Mouse (Mus musculus) intestine, postnatal 0 days (tissue): ENCODE results near the gene Zfp217. TPM values are rescaled to one million over a fixed set of nuclear protein-coding genes. Genes with fewer than 3 reads are reported as not detected.
A peak's percentile ranks its signal among the peaks of the same experiment; 100 is the strongest.

Source experiments
- ATAC-seq: fragments of 200-750 bp; cut with Nextera tagmentation; 2 replicates; pipeline ENCODE4 v1.8.0; 2017; ENCODE audit warnings: mild to moderate bottlenecking, moderate TSS enrichment, moderate library complexity
- H3K27ac ChIP-seq: fragments of 300-500 bp; sonication (generic); 2 replicates; pipeline ENCODE4 v1.5.1; 2014; ENCODE audit warnings: mild to moderate bottlenecking, low read depth, low read length, moderate library complexity
- H3K27me3 ChIP-seq: fragments of 300-500 bp; sonication (generic); replicated peaks from 2 replicates; pipeline ENCODE4 v1.6.1; 2014; ENCODE audit warnings: low read length, mixed read lengths; ENCODE audit not compliant: control insufficient read depth, insufficient read depth
- H3K36me3 ChIP-seq: fragments of 300-500 bp; sonication (generic); 2 replicates; pipeline ENCODE4 v1.6.1; 2014; ENCODE audit warnings: mild to moderate bottlenecking, moderate library complexity; ENCODE audit not compliant: control insufficient read depth, insufficient read depth
- H3K4me1 ChIP-seq: fragments of 300-500 bp; sonication (generic); replicated peaks from 2 replicates; pipeline ENCODE4 v1.6.1; 2014; ENCODE audit warnings: antibody characterized with exemption, low read length, mixed read lengths; ENCODE audit not compliant: control insufficient read depth, insufficient read depth
- H3K4me2 ChIP-seq: fragments of 300-500 bp; sonication (generic); replicated peaks from 2 replicates; pipeline ENCODE4 v1.6.1; 2014; ENCODE audit warnings: low read depth, mild to moderate bottlenecking, moderate library complexity
- H3K4me3 ChIP-seq: fragments of 300-500 bp; sonication (generic); 2 replicates; pipeline ENCODE4 v1.5.1; 2014; ENCODE audit warnings: low read depth, low read length
- H3K9ac ChIP-seq: fragments of 300-500 bp; sonication (generic); 2 replicates; pipeline ENCODE4 v1.6.1; 2014; ENCODE audit warnings: mild to moderate bottlenecking, low read depth, low read length
- H3K9me3 ChIP-seq: fragments of 300-500 bp; sonication (generic); 2 replicates; pipeline ENCODE4 v1.6.1; 2016; ENCODE audit warnings: mixed run types; ENCODE audit not compliant: control insufficient read depth
- CTCF ChIP-seq: sonication (generic); IDR thresholded peaks from 2 replicates; pipeline ENCODE4 v1.5.1; 2016; ENCODE audit warnings: low read depth, mild to moderate bottlenecking, control low read depth, antibody characterized with exemption, moderate library complexity
- WGBS: fragments of 180-500 bp; shearing (Covaris S2); extraction: QIAGEN DNeasy Blood & Tissue Kit; methylation state at CpG from one replicate; pipeline ENCODE4 v1.1.7; 2014; 5-methylcytosine and 5-hydroxymethylcytosine counted together
- polyA plus RNA-seq: library from polyadenylated mRNA; unstranded; fragments of >200 nt; fragmentation: Nextera tagmentation; extraction: Ambion mirVana; gene quantifications from 2 replicates; pipeline ENCODE4 v1.2.1, GENCODE M21; 2015

The Zfp217 gene
- 2.2 TPM in 2 replicates for polyA plus RNA-seq

DNA sequence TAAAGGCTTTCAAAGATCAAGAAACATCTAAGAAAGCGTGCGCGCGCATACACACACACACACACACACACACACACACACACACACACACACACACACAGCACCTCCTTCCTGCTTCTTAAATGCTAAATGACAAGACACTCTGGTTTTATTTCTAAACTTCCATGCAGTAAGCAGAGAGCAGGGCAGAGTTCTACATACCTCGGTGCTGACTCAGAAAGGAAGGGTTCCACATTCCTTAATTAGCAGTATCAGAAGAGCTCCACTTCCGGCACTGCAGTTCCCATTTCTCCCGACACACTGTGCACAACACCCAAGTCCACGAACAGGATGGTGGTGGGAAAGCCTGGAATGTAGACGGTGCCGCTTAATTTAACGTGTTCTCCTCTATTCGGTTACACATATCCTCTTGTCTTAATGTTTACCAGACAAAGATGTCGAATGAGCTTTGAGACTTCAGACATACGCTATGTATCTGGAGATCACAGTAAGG is at the start of gene Zfp217:
Zfp217 (minus strand) TSS at position 443 of the 493 bp plus-strand sequence.
- peak; percentile 55 for TF ChIP-seq CTCF
- 27% methylated on average over 14 of the region's 14 CpGs for WGBS
- peak within 1 kb of the TSS; percentile 39 for H3K4me2 ChIP-seq
- no peaks in the 10 kb centered on the region for H3K4me1 ChIP-seq
- peak within 1 kb of the TSS; percentile 24; the same call in 1 of the 2 replicates for H3K27ac ChIP-seq
- no peaks in the 10 kb centered on the region for H3K36me3 ChIP-seq
- peak; percentile 64 for ATAC-seq
- no peak within 1 kb of the TSS for H3K4me3 ChIP-seq
- no peaks in the 10 kb centered on the region for H3K27me3 ChIP-seq
- no peaks in the 10 kb centered on the region for H3K9me3 ChIP-seq
- no peak within 1 kb of the TSS for H3K9ac ChIP-seq

DNA sequence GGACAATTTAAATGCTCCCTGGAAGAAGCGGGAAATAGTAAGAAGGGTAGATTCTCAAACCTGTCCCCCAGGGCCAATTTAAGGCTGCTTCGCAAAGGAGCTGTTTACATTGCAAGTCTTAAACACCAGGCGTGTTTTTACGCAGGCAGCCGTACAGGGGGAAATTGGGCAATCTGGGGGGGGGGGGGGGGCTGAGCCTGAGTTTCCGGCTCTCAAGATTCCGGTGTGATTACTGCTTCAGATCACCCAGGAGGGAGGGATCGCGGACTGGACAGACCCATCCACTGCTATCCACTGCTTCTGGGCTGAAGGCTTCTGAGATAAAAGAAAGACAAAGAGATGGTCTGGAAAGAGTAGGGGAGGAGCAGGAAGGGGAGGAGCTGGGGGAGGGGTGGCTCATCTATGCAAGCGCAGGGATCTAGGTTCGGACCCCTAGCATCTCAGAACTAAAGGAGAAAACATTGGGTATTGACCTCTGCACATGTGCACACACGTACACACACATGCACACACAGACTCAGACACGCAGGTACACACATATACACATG is 47.7 kb upstream of the Zfp217 start:
- H3K9ac ChIP-seq = no peak overlapping the region
- H3K4me1 ChIP-seq = no peaks in the 10 kb centered on the region
- ATAC-seq = no peak
- no peaks in the 10 kb centered on the region for H3K9me3 ChIP-seq
- H3K4me3 ChIP-seq = no peak overlapping the region
- H3K36me3 ChIP-seq = no peaks in the 10 kb centered on the region
- TF ChIP-seq CTCF = no peak
- no peaks in the 10 kb centered on the region for H3K27me3 ChIP-seq
- no peak overlapping the region for H3K4me2 ChIP-seq
- 65% methylated on average over 13 of the region's 13 CpGs for WGBS
- H3K27ac ChIP-seq = no peak overlapping the region

- H3K9ac ChIP-seq = no peak overlapping the region
- H3K27me3 ChIP-seq = no peaks in the 10 kb centered on the region
- no peak overlapping the region for H3K27ac ChIP-seq
- no peaks in the 10 kb centered on the region for H3K36me3 ChIP-seq
- no peaks in the 10 kb centered on the region for H3K9me3 ChIP-seq
- H3K4me2 ChIP-seq = no peak overlapping the region
- no peak overlapping the region for H3K4me3 ChIP-seq
- no peak for ATAC-seq
- 95% methylated on average over 12 of the region's 12 CpGs for WGBS
- no peaks in the 10 kb centered on the region for H3K4me1 ChIP-seq
- TF ChIP-seq CTCF = no peak
Measured at GRCm38 (mm10) chr2:170194845-170195244, 46.9 kb upstream of the Zfp217 start.

GRCm38 (mm10) chr2:170193850-170194249 is 45.9 kb upstream of the Zfp217 start:
- Histone ChIP-seq H3K27me3 (no peaks in the 10 kb centered on the region), H3K36me3 (no peaks in the 10 kb centered on the region), H3K4me2 (peak overlapping the region; percentile 49; the same call in 1 of the 2 replicates), H3K27ac (peak overlapping the region; percentile 22; the same call in 1 of the 2 replicates), H3K4me1 (no peaks in the 10 kb centered on the region), H3K9ac (no peak overlapping the region), H3K4me3 (0 out of 2 replicates have a peak overlapping the region, but pooled peaks have one; percentile 17), H3K9me3 (no peaks in the 10 kb centered on the region)
- TF ChIP-seq CTCF = no peak
- ATAC-seq = no peak
- WGBS = 45% methylated on average over 6 of the region's 6 CpGs

- TF ChIP-seq CTCF = no peak
- Histone ChIP-seq H3K9me3 (no peaks in the 10 kb centered on the region), H3K36me3 (no peaks in the 10 kb centered on the region), H3K27me3 (no peaks in the 10 kb centered on the region), H3K27ac (peak overlapping the region; percentile 62), H3K4me3 (peak overlapping the region; percentile 17), H3K9ac (peak overlapping the region; percentile 18; the same call in 1 of the 2 replicates), H3K4me1 (no peaks in the 10 kb centered on the region), H3K4me2 (peak overlapping the region; percentile 49)
- WGBS = 4% methylated on average over 10 of the region's 10 CpGs
- ATAC-seq = no peak
Measured at GRCm38 (mm10) chr2:170193211-170193610, 45.3 kb upstream of the Zfp217 start.

DNA sequence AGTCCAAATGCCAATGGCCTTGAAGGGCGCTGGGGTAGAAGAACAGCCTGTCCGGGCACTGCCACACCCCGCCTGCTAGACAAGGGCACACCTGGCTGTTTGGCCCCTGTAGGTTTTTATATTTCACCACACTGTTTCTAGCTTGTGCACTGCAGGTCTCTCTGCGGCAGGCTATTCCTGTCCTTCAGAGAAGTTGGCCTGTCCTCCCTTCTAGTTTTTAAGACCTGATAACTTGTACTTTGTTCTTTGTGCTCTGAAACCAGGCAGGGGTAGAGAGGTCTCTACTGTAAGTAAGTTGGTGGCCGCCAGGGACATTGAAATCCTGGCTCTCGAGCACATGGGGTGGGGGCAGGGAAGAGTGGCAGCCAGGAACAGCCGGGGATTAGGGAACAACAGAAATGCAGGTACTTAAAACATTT is 44.8 kb upstream of the Zfp217 start:
- Histone ChIP-seq H3K27me3 (no peaks in the 10 kb centered on the region), H3K4me1 (no peaks in the 10 kb centered on the region), H3K27ac (peak overlapping the region; percentile 62), H3K9me3 (no peaks in the 10 kb centered on the region), H3K36me3 (no peaks in the 10 kb centered on the region), H3K4me3 (peak overlapping the region; percentile 17; the same call in 1 of the 2 replicates), H3K4me2 (peak overlapping the region; percentile 49), H3K9ac (no peak overlapping the region; the same call in 1 of the 2 replicates)
- WGBS = 27% methylated on average over 7 of the region's 7 CpGs
- peak; percentile 50 for TF ChIP-seq CTCF
- peak; percentile 88 for ATAC-seq
